In the genomic region with DNA sequence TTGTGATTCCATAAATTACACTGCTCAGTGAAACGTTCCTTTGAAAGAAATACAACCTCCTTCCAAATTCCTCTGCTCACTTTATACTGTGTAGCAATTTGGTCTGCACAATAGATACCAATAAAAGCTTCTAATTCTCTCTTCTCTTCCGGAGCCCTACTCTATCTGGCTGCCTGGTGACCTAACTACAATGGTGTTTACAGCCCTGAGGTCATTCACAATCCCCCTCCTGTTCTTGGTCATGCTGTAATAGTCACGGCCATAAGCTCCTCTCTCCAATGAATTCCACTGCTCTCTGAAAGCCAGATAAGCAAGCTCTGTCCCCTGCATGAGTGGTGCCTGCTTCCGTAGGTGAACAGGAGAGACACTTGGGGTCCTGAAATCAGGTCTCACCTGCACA, we compare ENCODE assay signal across 17 mouse cellular contexts.
A peak's percentile ranks its signal among the peaks of the same experiment; 100 is the strongest.
DNase-seq lines count a peak whose midpoint lies in the region; ATAC-seq and TF ChIP-seq lines count a peak whose summit lies in the region.
"Had no signal": no experiment of that assay in that cellular context is flagged by ENCODE, and none has a peak within 500 bp of the region (broad histone marks: within the 10 kb centered on the region; RNA-seq: fewer than 3 reads in every experiment).

No protein-coding gene starts in this region.

- no peaks in the 10 kb centered on the region for H3K36me3 ChIP-seq in hindbrain, embryonic 12.5 days
- H3K36me3 ChIP-seq in hindbrain, postnatal 0 days (ENCODE audit: insufficient read depth, low read length) = no peaks in the 10 kb centered on the region
- H3K36me3 ChIP-seq in neural tube, embryonic 11.5 days (ENCODE audit: control insufficient read depth, insufficient read depth, low read length) = no peaks in the 10 kb centered on the region
- no peaks in the 10 kb centered on the region for H3K36me3 ChIP-seq in neural tube, embryonic 15.5 days
- H3K36me3 ChIP-seq in hindbrain, embryonic 14.5 days (replicated peaks; ENCODE audit: control insufficient read depth, insufficient read depth) = no peaks in the 10 kb centered on the region
- no peaks in the 10 kb centered on the region for H3K36me3 ChIP-seq in neural tube, embryonic 14.5 days (ENCODE audit: control insufficient read depth, insufficient read depth, low read length)
- H3K36me3 ChIP-seq: embryonic facial prominence, embryonic 13.5 days; liver, embryonic 15.5 days; stomach, embryonic 15.5 days had no signal

- no peak for TF ChIP-seq CTCF in hindbrain, postnatal 0 days (IDR thresholded peaks at IDR 0.05; ENCODE audit: low read depth)

- no peak overlapping the region for H3K4me2 ChIP-seq in hindbrain, embryonic 12.5 days (replicated peaks)
- H3K4me2 ChIP-seq in hindbrain, postnatal 0 days (ENCODE audit: low read depth, low read length) = no peak overlapping the region
- H3K4me2 ChIP-seq in neural tube, embryonic 11.5 days (ENCODE audit: low read depth) = no peak overlapping the region
- H3K4me2 ChIP-seq in neural tube, embryonic 15.5 days = no peak overlapping the region
- H3K4me2 ChIP-seq in hindbrain, embryonic 14.5 days (replicated peaks) = no peak overlapping the region
- no peak overlapping the region for H3K4me2 ChIP-seq in neural tube, embryonic 14.5 days (ENCODE audit: low read depth, low read length)
- H3K4me2 ChIP-seq: liver, embryonic 15.5 days; stomach, embryonic 15.5 days had no signal

- DNase-seq in hindbrain, postnatal 0 days (ENCODE audit: low spot score) = no peak
- no peak for DNase-seq in neural tube, embryonic 11.5 days (ENCODE audit: low spot score)
- DNase-seq in hindbrain, embryonic 14.5 days (ENCODE audit: low spot score) = no peak
- DNase-seq in adrenal gland, postnatal 10 days = no peak
- DNase-seq: cerebellum, postnatal 14 days; kidney, adult 2 months had no signal

- H3K9me3 ChIP-seq in hindbrain, embryonic 12.5 days (replicated peaks) = no peaks in the 10 kb centered on the region
- no peaks in the 10 kb centered on the region for H3K9me3 ChIP-seq in hindbrain, postnatal 0 days (ENCODE audit: low read length)
- H3K9me3 ChIP-seq in neural tube, embryonic 11.5 days (ENCODE audit: control insufficient read depth, low read length) = no peaks in the 10 kb centered on the region
- no peaks in the 10 kb centered on the region for H3K9me3 ChIP-seq in neural tube, embryonic 15.5 days (replicated peaks)
- no peaks in the 10 kb centered on the region for H3K9me3 ChIP-seq in hindbrain, embryonic 14.5 days (ENCODE audit: control insufficient read depth, low read length)
- no peaks in the 10 kb centered on the region for H3K9me3 ChIP-seq in neural tube, embryonic 14.5 days (ENCODE audit: control insufficient read depth, low read length)
- H3K9me3 ChIP-seq: embryonic facial prominence, embryonic 13.5 days; liver, embryonic 15.5 days; stomach, embryonic 15.5 days had no signal

- H3K27ac ChIP-seq in hindbrain, embryonic 12.5 days = peak overlapping the region; percentile 62; the same call in 1 of the 2 replicates
- no peak overlapping the region for H3K27ac ChIP-seq in hindbrain, postnatal 0 days
- no peak overlapping the region for H3K27ac ChIP-seq in neural tube, embryonic 11.5 days (ENCODE audit: low read depth, low read length)
- no peak overlapping the region for H3K27ac ChIP-seq in neural tube, embryonic 15.5 days (replicated peaks)
- H3K27ac ChIP-seq in hindbrain, embryonic 14.5 days = peak overlapping the region; percentile 78
- H3K27ac ChIP-seq in neural tube, embryonic 14.5 days (ENCODE audit: low read depth, low read length) = no peak overlapping the region
- H3K27ac ChIP-seq: embryonic facial prominence, embryonic 13.5 days; layer of hippocampus, adult 2 months; left cerebral cortex, adult 2 months; liver, embryonic 15.5 days; stomach, embryonic 15.5 days had no signal

- no peak overlapping the region for H3K4me3 ChIP-seq in hindbrain, embryonic 12.5 days
- H3K4me3 ChIP-seq in hindbrain, postnatal 0 days (ENCODE audit: low read length) = no peak overlapping the region
- H3K4me3 ChIP-seq in neural tube, embryonic 11.5 days (ENCODE audit: low read depth, low read length) = no peak overlapping the region
- H3K4me3 ChIP-seq in neural tube, embryonic 15.5 days (replicated peaks) = no peak overlapping the region
- H3K4me3 ChIP-seq in hindbrain, embryonic 14.5 days (replicated peaks; ENCODE audit: low read length) = no peak overlapping the region
- no peak overlapping the region for H3K4me3 ChIP-seq in neural tube, embryonic 14.5 days (ENCODE audit: low read depth, low read length)
- H3K4me3 ChIP-seq: embryonic facial prominence, embryonic 13.5 days; layer of hippocampus, adult 2 months; left cerebral cortex, adult 2 months; liver, embryonic 15.5 days; stomach, embryonic 15.5 days had no signal

- H3K27me3 ChIP-seq in hindbrain, embryonic 12.5 days = no peaks in the 10 kb centered on the region
- H3K27me3 ChIP-seq in hindbrain, postnatal 0 days (ENCODE audit: insufficient read depth, low read length) = no peaks in the 10 kb centered on the region
- no peaks in the 10 kb centered on the region for H3K27me3 ChIP-seq in neural tube, embryonic 11.5 days (ENCODE audit: control insufficient read depth, insufficient read depth, low read length)
- no peaks in the 10 kb centered on the region for H3K27me3 ChIP-seq in neural tube, embryonic 15.5 days (replicated peaks)
- no peaks in the 10 kb centered on the region for H3K27me3 ChIP-seq in hindbrain, embryonic 14.5 days (ENCODE audit: control insufficient read depth, insufficient read depth, low read length)
- no peaks in the 10 kb centered on the region for H3K27me3 ChIP-seq in neural tube, embryonic 14.5 days (ENCODE audit: control insufficient read depth, insufficient read depth, low read length)
- H3K27me3 ChIP-seq: embryonic facial prominence, embryonic 13.5 days; liver, embryonic 15.5 days; Patski; stomach, embryonic 15.5 days had no signal

- WGBS in hindbrain, embryonic 12.5 days = 26% methylated on average over 4 of the region's 4 CpGs
- WGBS in hindbrain, postnatal 0 days = 29% methylated on average over 4 of the region's 4 CpGs
- WGBS in neural tube, embryonic 11.5 days = 20% methylated on average over 4 of the region's 4 CpGs
- 8% methylated on average over 4 of the region's 4 CpGs for WGBS in neural tube, embryonic 15.5 days
- WGBS in hindbrain, embryonic 14.5 days = 27% methylated on average over 4 of the region's 4 CpGs
- 5% methylated on average over 4 of the region's 4 CpGs for WGBS in neural tube, embryonic 14.5 days

- H3K9ac ChIP-seq in hindbrain, embryonic 12.5 days = no peak overlapping the region
- no peak overlapping the region for H3K9ac ChIP-seq in hindbrain, postnatal 0 days (replicated peaks; ENCODE audit: low read length)
- no peak overlapping the region for H3K9ac ChIP-seq in neural tube, embryonic 11.5 days (ENCODE audit: low read length)
- no peak overlapping the region for H3K9ac ChIP-seq in neural tube, embryonic 15.5 days (replicated peaks)
- H3K9ac ChIP-seq in hindbrain, embryonic 14.5 days = no peak overlapping the region
- H3K9ac ChIP-seq in neural tube, embryonic 14.5 days (replicated peaks; ENCODE audit: low read depth, low read length) = no peak overlapping the region
- H3K9ac ChIP-seq: embryonic facial prominence, embryonic 13.5 days; liver, embryonic 15.5 days; stomach, embryonic 15.5 days had no signal

- no peak for ATAC-seq in hindbrain, embryonic 12.5 days (ENCODE audit: low FRiP score)
- no peak for ATAC-seq in hindbrain, postnatal 0 days
- ATAC-seq in neural tube, embryonic 11.5 days (ENCODE audit: insufficient read depth, low FRiP score, low TSS enrichment) = 0 out of 2 replicates have a peak, but pooled peaks have one; percentile 48
- no peak for ATAC-seq in neural tube, embryonic 15.5 days (ENCODE audit: low FRiP score)
- ATAC-seq in hindbrain, embryonic 14.5 days (ENCODE audit: low FRiP score) = no peak
- ATAC-seq in neural tube, embryonic 14.5 days (ENCODE audit: low read depth) = peak; percentile 68; the same call in 1 of the 2 replicates
- ATAC-seq: forebrain, embryonic 16.5 days; lung, postnatal 0 days; Patski had no signal

- H3K4me1 ChIP-seq in hindbrain, embryonic 12.5 days = peaks cover 19% of the 10 kb centered on the region
- no peaks in the 10 kb centered on the region for H3K4me1 ChIP-seq in hindbrain, postnatal 0 days (ENCODE audit: insufficient read depth, low read length)
- peaks cover 7% of the 10 kb centered on the region for H3K4me1 ChIP-seq in neural tube, embryonic 11.5 days (ENCODE audit: control insufficient read depth, insufficient read depth, low read length)
- H3K4me1 ChIP-seq in neural tube, embryonic 15.5 days = peaks cover 21% of the 10 kb centered on the region
- peaks cover 19% of the 10 kb centered on the region for H3K4me1 ChIP-seq in hindbrain, embryonic 14.5 days (replicated peaks; ENCODE audit: control insufficient read depth, insufficient read depth, low read length)
- peaks cover 21% of the 10 kb centered on the region; the same call in 1 of the 2 replicates for H3K4me1 ChIP-seq in neural tube, embryonic 14.5 days (ENCODE audit: control insufficient read depth, insufficient read depth, low read length)
- H3K4me1 ChIP-seq: liver, embryonic 15.5 days; stomach, embryonic 15.5 days had no signal

Comparison
In these comparisons a context has a peak if more than half of its experiments do, and no peak if none do; other contexts are left out.
1. ATAC-seq: peak in neural tube, embryonic 11.5 days (single experiment) and neural tube, embryonic 14.5 days (single experiment); none in hindbrain, embryonic 12.5 days (single experiment), hindbrain, postnatal 0 days (single experiment), neural tube, embryonic 15.5 days (single experiment) and hindbrain, embryonic 14.5 days (single experiment).
2. H3K27ac ChIP-seq: peak in hindbrain, embryonic 12.5 days (single experiment) and hindbrain, embryonic 14.5 days (single experiment); none in hindbrain, postnatal 0 days (single experiment), neural tube, embryonic 11.5 days (single experiment), neural tube, embryonic 15.5 days (single experiment) and neural tube, embryonic 14.5 days (single experiment).